In genomic region chr13:31635546-31635945, GRCm38 (mm10) we compare ENCODE assay signal across 18 mouse cellular contexts. TPM values are rescaled to one million over a fixed set of nuclear protein-coding genes. Genes with fewer than 3 reads are reported as not detected.
"Had no signal": no experiment of that assay in that cellular context is flagged by ENCODE, and none has a peak within 500 bp of the region (broad histone marks: within the 10 kb centered on the region; RNA-seq: fewer than 3 reads in every experiment).

No protein-coding gene starts in this region.

- H3K4me3 ChIP-seq: neural tube, embryonic 15.5 days; stomach, embryonic 15.5 days had no signal

- H3K27ac ChIP-seq: neural tube, embryonic 15.5 days; stomach, embryonic 15.5 days; stomach, postnatal 0 days had no signal

- H3K4me2 ChIP-seq: neural tube, embryonic 15.5 days; stomach, embryonic 15.5 days had no signal

- H3K4me1 ChIP-seq: neural tube, embryonic 15.5 days had no signal

- H3K9ac ChIP-seq: neural tube, embryonic 15.5 days; stomach, embryonic 15.5 days had no signal

- H3K36me3 ChIP-seq: neural tube, embryonic 15.5 days; stomach, embryonic 15.5 days had no signal

- H3K9me3 ChIP-seq: neural tube, embryonic 15.5 days; stomach, embryonic 15.5 days had no signal

- DNase-seq: retina, postnatal 1 day; right cerebral cortex, adult 18-20 months; right cerebral cortex, postnatal 14 days; right cerebral cortex, postnatal 25 days; right cerebral cortex, postnatal 4 days; spleen, adult 18-20 months; thymus, adult 18-20 months; thymus, adult 2 months; thymus, postnatal 14 days; thymus, postnatal 25 days; thymus, postnatal 36 days; thymus, postnatal 4 days had no signal

RNA-seq across cellular contexts. Expression of gene Foxf2, which starts 9.9 kb away (rescaled TPM):
- total RNA-seq: neutrophil, adult 5-6 weeks had no signal
- polyA plus RNA-seq: testis, adult 2 months; thymus, postnatal 0 days had no signal
